Mouse (Mus musculus) left cerebral cortex, postnatal 14 days (tissue): ENCODE measurements around the gene Mef2d. TPM values are rescaled to one million over a fixed set of nuclear protein-coding genes. Genes with fewer than 3 reads are reported as not detected.

Experiments used
- DNase-seq, 2 experiments: peaks; one replicate each; pipeline ENCODE4 v3.0.0; 2021 to 2022; ENCODE audit warnings: low spot score in 2 of 2, mixed read lengths in 1 of 2
- intact Hi-C: fragments of 180-260 bp; cut with DNase I; formaldehyde crosslinking; loops from one replicate; pipeline ENCODE4 v1.15.1; 2025
- total RNA-seq, 2 experiments: library from RNA; stranded (reverse); gene quantifications; 2 replicates each; pipeline ENCODE4 v1.2.3; 2021

Gene Mef2d
- total RNA-seq, 2 experiments from 2014 or later: 196 to 201 TPM

DNA sequence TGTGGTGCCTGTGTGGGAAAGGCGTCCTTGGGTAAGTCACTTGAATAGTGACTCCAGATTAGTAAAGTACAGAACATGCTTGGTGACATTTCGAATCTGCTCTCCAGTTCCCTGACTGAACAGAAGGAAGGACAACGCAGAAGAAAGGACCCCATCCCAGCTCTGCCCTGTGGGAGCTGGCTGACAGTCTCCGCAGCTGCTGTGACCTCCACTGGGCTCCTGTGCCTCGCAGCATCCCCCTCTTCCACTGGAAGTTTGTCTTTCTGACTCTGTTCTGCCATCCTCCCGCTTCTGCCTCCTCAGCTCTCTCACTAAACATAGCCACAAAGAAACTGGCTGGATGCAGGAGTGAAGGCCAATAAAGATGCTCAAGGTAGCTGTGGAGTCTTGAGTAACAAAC, 60.8 kb downstream of the Mef2d start:
- intact Hi-C loops: no loop called here
- DNase-seq: no peak

DNA sequence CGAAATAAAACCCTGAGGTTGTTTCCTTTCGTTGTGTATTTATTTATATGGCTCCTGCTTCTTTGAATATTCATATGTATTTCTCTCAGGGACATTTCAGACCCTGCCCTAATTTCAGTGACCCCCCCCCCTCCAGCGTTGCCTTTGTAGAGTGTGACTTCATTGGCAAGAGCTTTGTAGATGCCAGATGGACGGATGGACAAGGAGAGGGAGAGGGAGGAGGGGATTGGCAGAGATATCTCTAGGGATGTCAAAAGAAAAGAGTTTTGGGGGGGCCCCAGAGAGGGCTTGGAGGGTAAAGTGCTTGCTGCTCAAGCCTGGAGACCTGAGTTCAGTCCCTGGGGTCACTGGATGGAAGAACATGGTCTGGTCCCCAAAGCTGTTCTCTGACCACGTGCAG, 61.3 kb downstream of the Mef2d start:
- DNase-seq: no peak
- intact Hi-C loops: no loop called here

DNA sequence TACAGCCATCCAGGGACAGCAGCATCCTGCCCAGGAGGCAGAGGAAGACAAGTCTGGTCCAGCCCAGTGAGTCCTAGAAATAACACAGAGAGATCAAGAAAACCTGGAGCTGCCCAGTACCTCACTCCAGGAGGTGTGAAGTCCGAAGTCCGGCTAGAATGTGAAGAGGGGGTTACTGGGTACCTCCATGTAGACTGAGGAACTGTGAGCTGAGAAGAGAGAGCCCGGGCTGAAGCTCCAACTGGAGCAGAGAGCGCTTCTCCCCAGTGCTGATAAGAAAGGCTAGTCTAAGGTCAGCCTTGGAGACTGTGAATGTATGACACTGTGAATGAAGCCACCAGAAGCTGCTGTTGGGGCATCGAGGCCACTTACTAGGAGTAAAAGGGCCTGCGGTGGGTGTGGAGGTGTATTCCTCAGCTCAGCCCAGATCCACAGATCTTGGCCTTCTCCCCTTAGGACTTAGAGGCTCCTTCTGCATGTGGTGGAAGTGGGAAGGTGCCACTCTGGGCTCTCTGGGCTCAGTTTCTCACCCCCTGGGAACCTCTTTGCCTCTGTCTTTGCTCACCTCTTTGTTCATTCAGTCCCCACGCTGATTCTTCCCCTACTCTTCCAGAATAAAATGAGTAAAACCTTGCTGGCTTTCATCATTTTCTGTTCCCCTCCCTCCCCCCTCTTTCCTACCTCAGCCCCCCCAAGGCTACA, 62.0 kb downstream of the Mef2d start:
- intact Hi-C loops: no loop called here
- DNase-seq: no peak

DNA sequence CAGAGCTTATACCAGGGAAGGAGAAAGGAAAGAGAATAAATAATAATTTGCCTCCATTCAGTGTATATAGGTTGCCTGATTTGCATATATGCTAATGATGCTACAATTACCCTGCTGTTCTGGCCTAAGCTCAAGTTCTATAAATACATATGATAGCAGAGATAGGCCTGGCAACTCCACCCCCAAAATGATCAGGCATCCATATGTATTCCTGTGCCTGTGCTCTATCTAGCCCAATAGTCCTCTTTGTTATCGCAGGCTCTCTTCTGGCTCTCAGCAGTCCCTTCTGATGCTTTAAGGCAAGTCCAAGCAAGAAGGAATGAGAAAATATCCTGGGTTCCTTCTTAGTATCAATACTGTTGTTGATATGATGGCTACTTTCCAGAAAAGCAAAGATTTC, 62.6 kb downstream of the Mef2d start:
- DNase-seq: peak in 1 of 2 experiments; percentile 34
- intact Hi-C loops: no loop called here

DNA sequence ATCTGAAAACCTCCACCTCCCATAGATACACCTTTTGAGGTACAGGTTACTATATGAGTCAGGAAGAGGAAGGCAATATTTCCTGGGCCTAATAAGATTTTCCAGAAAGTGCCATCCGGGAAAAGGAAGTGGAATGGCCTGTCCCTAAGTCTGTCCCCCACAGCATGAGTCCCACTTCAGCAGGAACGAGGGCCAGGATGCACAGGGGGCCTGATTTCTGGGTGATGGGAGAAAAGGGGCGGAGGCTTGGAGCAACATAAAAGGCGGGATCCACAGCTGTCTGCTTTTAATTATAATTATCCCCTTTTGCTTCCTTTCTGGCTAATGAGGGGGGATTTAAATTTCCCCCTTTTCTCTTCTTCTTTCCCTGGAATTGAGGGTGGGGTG, 63.0 kb downstream of the Mef2d start:
- peak in 1 of 2 experiments; percentile 23 for DNase-seq
- intact Hi-C loops: no loop called here

DNA sequence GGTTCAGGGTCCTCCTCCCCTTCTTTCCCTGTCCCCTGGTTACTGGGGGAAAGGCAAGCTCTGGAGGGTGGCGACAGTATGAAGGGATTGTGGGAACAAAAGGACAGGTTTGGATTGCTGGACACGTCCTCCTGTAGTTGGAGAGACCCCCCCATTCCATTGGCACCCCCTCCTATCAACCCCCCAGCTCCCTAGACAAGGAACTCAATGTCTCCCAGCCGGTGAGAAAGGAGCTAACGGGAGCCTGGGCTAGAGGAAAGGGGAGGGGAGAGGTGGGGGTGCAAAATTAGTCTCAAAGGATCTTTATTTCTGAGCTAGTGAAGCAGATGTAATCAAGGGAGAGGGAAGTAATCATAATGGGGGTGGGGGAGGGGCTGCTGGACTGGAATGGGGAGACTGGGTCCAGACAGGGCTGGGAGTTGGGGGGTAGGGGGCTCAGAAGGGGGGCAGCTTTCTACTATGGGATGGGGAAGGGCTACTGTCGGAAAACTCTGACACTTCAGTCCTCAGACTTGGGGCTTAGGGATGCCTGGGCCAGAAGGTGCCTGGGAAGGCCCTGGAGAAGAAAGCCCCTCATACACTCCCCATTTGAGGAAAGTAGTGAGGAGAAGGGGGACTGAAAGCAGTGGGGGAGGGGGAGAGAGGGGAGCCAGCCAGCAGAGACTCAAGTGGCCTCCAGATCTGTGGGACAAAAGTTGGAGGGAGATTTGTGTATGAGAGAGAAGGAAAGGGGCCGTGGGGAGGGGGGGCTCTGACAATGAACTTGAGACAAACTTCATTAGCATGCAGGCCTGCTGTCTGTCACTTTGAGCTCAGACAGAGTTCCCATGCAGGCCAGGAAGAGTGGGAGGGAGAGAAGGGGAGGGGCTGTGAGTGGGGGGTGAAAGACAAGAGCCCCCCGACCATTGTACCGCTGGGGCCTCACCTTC, 63.7 kb downstream of the Mef2d start:
- intact Hi-C loops: no loop called here
- peak; percentile 42 to 82 for DNase-seq

DNA sequence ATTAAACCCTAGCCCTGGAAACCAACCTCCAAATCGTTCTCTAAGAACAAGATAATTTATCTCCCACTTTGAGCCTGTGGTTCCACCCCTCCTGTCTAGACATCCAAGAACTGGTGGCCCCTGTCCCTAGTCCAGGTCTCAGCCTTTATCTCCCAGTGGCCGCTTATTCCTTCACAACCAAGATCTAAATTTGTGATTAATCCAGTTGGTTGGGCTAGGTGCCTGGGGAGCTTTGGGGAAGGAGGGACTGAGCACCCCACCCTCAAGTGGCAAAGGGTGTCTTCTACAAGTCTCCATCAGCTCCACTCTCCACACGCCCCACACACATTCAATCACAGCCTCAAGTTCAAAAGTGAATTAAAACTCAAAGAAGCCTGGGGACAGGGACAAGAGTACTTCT, 64.3 kb downstream of the Mef2d start:
- intact Hi-C loops: no loop called here
- peak in 1 of 2 experiments; percentile 18 for DNase-seq

DNA sequence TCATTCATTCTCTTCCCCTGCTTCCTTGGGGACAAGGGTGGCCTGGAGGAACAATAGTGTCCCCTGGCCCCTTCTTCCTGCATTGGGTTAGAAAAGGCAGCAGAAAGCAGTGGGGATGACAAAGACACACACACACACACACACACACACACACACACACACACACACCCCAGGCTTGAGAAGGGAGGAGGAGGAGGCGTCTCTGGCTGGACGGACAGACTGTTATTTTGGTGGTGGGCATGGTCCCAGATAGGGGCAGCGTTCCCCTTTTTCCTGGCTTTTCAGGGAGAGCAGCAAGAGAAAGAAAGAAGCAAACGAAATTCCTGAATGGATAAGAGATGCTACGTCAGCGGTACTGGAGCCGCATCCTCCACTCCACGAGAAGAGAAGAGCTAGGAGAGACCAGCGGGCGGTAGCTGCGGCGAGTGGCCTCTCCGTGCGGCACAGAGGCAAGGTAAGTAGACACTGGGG, 64.8 kb downstream of the Mef2d start:
- DNase-seq: peak; percentile 76 to 77
- intact Hi-C loops: no loop called here

DNA sequence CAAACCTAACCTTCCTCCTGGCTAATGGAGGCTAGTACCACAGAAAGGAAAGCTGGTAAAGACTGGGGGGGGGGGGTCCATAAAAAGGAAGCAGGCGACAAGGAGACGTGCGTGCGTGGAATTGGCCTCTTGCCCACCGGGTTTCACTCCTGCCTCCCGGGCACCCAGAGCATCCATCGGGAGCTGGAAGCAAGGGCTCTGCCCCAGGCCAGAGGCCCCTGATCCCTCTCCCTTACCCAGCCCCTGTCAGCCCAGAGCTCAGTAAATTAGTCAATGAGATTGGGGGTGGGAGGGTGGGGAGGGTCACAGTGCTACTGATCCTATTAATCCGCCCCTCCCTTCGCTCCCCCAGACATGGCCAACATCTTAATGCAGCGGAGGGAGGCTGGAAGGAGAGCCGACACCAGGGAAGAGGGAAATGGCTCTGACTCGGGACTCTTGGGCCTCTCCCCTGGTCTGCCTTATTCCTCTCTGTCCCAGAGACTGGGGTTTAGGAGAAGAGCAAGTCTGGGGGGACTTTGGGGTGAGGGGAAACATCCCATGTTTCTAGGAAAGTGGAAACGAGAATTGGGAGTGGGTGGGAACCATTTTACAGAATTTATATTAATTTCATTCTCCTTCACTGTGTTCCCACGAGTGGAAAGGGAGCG, 65.4 kb downstream of the Mef2d start:
- intact Hi-C loops: no loop called here
- peak in 1 of 2 experiments; percentile 30 for DNase-seq

DNA sequence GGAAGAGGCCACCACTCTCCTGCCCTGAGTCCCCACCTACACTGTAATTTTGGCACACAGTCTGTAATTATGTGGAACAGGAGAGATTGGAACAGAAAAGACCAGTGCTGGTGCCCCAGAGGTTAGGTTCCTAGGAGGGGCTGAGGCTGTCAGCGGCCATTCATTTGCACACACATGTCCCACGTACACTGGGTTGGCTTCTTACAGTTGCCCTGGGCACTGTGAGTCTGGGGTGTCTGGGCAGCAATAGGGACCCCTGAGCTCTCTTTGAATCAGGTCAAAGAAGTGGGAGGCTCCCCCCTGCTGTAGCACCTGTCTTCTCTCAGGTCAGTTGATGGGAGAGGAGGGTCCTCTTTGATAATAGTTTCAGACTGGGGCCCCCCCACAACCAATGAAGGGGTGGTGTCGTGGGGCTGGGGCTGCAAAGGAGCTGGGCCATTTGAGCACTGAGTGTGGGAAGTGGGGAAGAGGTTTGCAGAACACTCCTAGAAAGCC, 66.1 kb downstream of the Mef2d start:
- intact Hi-C loops: no loop called here
- no peak for DNase-seq

DNA sequence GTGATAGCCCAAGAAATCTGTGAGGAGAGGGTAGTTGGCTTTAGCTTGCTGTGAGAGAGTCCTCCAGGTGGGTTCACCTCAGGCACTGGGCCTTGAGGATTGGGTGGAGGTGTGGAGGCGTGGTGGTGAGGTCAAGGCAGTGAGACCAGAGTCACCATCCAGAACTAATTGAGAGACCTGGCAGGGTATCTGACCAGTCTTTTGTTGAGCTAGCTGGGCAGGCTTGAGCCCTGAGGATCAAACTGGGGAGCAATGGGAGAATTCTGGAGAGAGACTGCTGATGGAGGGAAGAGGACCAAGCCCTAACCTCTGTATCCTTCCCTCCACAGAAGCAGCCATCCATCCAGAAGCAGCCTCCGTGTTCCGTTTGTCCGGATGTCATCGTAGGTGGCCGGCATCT, 67.1 kb downstream of the Mef2d start:
- DNase-seq: peak in 1 of 2 experiments; percentile 8
- intact Hi-C loops: no loop called here

DNA sequence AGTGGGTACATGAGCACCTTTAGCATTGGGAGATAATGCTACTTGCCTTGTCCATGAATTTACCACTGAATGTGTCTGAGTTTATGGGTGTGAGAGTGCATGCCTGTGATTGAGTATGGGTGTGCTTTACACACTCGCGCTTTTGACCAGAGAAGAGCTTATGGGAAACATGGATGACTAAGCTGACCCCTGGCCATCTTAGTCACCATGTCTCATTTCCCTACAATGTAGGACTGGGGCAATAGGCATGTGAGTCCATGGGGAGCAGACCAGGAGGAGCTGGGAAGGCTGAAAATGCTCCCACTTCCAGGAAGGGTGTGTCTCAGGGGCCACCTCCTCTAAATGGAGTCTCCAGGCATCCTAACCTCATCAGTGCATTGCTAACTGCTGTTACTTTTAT, 67.9 kb downstream of the Mef2d start:
- no peak for DNase-seq
- intact Hi-C loops: no loop called here

DNA sequence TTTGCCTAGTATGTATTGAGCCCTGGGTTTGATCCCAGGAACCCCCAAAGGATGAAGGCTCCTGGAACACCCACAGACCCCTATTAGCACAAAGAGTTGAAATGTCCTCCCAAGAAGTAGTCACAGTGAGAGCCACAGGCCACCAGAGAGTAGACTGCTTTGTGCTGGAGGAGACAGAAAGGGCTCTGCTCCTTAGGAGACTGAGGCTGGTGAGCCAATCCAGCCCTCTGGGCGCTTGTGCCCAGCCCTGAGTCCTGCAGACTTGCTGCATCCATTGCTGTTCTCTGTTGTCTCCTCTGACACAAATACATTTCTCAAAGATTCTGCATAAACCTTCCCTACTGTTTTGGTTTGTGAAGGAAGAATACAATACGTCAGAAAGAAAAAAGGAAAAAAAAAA, 68.7 kb downstream of the Mef2d start:
- no peak for DNase-seq
- intact Hi-C loops: no loop called here

DNA sequence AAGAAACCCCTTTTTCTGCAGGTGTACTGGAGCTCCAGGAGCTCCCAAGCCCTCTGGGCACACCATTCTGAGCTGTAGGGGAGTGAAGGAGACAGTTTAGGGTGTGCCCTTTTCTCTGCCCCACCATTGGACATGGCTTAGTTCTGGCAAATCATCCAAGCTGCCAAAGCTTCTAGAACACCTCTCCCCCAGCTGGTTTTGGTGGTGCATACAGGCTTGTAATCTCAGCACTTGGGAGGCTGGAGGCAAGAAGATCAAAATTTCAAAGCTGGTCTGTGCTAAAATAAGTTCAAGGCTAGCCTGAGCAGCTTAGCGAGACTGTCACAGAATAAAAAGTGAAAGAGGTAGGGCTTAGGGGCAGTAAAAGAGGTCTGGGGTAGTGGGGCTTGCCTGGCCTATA, 70.2 kb downstream of the Mef2d start:
- no peak for DNase-seq
- intact Hi-C loops: no loop called here

DNA sequence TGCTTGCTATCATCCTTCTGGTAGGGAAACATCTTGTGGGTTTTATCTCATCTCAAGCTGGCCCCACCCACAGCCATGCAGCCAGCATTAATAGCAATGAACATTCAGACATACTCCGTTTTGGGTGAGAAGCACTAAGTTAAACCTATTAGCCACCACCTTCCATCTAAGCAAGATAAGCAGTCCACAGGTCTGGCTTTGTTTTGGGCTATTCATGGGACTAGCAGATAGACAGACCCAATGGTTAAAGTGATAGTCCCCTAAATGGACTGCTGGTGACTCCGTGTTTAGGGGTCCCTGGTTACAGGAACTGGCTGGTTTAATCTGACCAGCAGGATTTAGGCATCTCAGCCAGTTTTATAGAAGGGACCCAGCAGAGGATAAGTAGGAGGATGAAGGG, 70.8 kb downstream of the Mef2d start:
- intact Hi-C loops: no loop called here
- no peak for DNase-seq

DNA sequence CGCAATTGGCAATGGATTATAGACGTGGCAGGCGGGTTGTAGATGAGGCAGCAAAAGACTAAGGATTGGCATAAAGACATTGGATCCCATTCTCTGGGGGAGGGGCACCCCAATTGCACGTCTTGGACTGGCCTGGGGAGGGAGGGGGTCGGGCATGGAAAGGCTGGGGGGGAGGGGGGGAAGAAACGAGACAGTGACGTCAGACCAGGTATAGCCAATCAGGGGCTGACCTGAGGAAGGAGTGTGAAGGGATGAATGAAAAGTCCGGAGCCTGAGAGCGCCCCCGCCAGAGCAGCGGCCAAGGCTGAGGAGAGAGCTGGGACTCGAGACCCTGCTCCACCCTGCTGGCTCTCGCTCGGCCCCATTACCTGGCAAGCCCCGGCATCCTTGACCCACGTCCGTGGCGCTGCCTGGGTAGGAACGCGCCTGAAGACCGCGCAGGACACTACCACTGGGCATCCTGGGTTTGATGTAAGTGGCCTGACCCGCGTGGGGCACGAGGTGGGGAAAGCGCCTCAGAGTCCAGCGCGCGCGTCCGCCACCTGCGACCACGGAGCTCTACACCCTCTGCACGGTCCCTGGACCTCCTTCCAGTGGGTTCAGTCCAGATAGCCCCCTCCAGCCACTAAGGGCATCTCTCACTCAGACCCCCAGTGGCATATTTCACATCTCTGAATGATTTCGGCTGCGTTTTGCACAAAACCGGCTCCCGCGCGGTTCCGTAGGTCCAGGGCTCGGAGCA, 72.2 kb downstream of the Mef2d start:
- intact Hi-C loops: no loop called here
- DNase-seq: peak in 1 of 2 experiments; percentile 83

DNA sequence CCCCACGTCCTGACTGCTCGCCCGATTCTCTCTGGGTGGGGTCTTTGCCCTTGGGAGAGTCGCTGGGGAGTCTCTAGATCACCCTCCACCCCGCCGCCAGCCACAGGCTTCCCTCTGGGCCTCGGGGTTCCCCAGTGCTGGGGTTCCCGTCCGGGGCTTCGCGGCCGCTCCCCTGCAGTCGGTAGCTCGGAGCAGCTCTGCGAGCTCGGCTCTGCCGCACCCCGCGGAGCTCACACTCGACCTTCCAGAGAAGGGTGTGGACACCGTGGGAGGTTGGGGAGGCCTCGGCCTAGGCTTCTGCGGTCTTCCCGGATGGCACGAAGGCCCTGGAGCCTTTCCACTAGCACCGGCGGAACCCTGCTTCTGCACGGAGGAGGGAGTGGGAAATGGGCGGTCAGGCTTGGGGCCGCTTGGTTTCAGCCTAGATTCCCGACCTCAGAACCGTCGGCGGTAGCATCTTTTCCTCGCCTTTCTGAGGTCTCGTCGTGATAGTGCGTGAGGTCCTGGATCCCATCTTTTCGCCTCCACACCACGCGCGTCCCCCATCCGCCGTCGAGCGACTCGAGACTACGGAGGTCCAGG, 72.9 kb downstream of the Mef2d start:
- peak in 1 of 2 experiments; percentile 30 for DNase-seq
- intact Hi-C loops: no loop called here

DNA sequence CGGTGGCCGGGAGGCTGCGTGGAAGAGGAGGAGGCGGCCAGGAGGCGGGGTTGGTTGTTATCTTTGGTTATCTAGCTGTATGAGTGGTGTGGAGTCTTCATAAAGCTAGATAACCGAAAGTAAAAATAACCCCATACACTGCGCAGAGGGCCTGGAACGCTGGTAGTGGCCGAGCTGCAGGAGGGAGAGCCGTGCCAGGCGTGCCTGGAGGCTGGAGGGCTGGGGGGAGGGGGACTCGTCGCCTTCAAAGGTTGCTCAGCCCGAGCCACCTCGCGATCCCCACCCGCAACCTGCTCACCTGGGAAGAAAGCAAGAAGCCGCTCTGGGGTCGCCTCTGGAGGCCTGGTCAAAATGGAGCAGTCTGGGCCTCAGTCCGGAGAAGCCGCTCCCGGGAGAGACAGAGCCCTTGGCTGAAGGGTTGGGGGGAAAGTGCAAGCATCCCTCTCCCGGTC, 73.4 kb downstream of the Mef2d start:
- intact Hi-C loops: no loop called here
- DNase-seq: no peak

DNA sequence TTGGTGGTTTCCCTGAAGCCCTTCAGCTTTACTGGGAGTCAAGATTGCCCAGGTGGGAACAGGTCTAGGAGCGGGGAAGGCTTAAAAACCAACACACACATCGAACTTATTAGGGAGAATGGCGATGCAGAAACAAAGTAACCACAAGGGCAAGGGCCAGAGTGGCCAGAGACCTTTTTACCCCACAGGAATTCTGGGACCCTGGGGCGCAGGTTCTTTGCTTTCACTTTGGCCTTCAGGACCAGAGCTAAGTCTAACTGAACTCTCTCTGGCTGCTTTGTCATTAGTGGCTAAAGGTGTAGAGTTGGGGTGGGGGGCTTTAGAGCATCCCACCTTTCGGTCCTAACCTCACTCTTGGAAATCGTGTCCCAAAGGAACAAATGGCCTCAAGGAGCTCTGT, 73.9 kb downstream of the Mef2d start:
- DNase-seq: peak in 1 of 2 experiments; percentile 16
- intact Hi-C loops: no loop called here
